Mouse (Mus musculus) common myeloid progenitor, adult 5-6 weeks (primary cell): ENCODE data around the gene Gpr68. TPM values are rescaled to one million over a fixed set of nuclear protein-coding genes. Genes with fewer than 3 reads are reported as not detected.
A peak's percentile ranks its signal among the peaks of the same experiment; 100 is the strongest.

Source experiments
- ATAC-seq: replicated peaks from 2 replicates; pipeline ENCODE4 v1.8.0; 2016; ENCODE audit warnings: low read depth, mild to moderate bottlenecking, moderate TSS enrichment, inconsistent platforms; ENCODE audit not compliant: poor library complexity, severe bottlenecking
- total RNA-seq: library from RNA; stranded (forward); fragments of 200-1000, 187-1606 nt; gene quantifications from 2 replicates; pipeline ENCODE4 v1.2.3, GENCODE M21; 2017

Gpr68 gene
- total RNA-seq = not detected in 2 replicates

- ATAC-seq = peak; percentile 37
Measured at GRCm38 (mm10) chr12:100907598-100908297, at the start of gene Gpr68. Gene Gpr68, minus strand, starts transcription at chr12:100908198.

GRCm38 (mm10) chr12:100957257-100957656 is 49.3 kb upstream of the Gpr68 start:
- no peak for ATAC-seq

- no peak for ATAC-seq
Measured at GRCm38 (mm10) chr12:100956825-100957224, 48.8 kb upstream of the Gpr68 start.

- ATAC-seq = peak; percentile 24; the same call in 1 of the 2 replicates
Measured at GRCm38 (mm10) chr12:100956028-100956427, 48.0 kb upstream of the Gpr68 start.

- no peak for ATAC-seq
Measured at GRCm38 (mm10) chr12:100953926-100954325, 45.9 kb upstream of the Gpr68 start.

- ATAC-seq = peak; percentile 86
Measured at GRCm38 (mm10) chr12:100952193-100952931, 44.4 kb upstream of the Gpr68 start.

GRCm38 (mm10) chr12:100949146-100949545 is 41.1 kb upstream of the Gpr68 start:
- no peak for ATAC-seq

GRCm38 (mm10) chr12:100948021-100948420 is 40.0 kb upstream of the Gpr68 start:
- no peak for ATAC-seq

- ATAC-seq = no peak
Measured at GRCm38 (mm10) chr12:100945948-100946347, 38.0 kb upstream of the Gpr68 start.

- no peak for ATAC-seq
Measured at GRCm38 (mm10) chr12:100945501-100945900, 37.5 kb upstream of the Gpr68 start.

- ATAC-seq = no peak
Measured at GRCm38 (mm10) chr12:100944921-100945336, 36.9 kb upstream of the Gpr68 start.

- no peak for ATAC-seq
Measured at GRCm38 (mm10) chr12:100943146-100943545, 35.1 kb upstream of the Gpr68 start.

- ATAC-seq = no peak
Measured at GRCm38 (mm10) chr12:100941361-100941760, 33.4 kb upstream of the Gpr68 start.

- no peak for ATAC-seq
Measured at GRCm38 (mm10) chr12:100937441-100938360, 29.7 kb upstream of the Gpr68 start.

- ATAC-seq = no peak
Measured at GRCm38 (mm10) chr12:100936737-100937136, 28.7 kb upstream of the Gpr68 start.

GRCm38 (mm10) chr12:100936116-100936515 is 28.1 kb upstream of the Gpr68 start:
- peak; percentile 93 for ATAC-seq

GRCm38 (mm10) chr12:100934796-100935195 is 26.8 kb upstream of the Gpr68 start:
- no peak for ATAC-seq

GRCm38 (mm10) chr12:100931653-100932052 is 23.7 kb upstream of the Gpr68 start:
- no peak for ATAC-seq

- no peak for ATAC-seq
Measured at GRCm38 (mm10) chr12:100928286-100928685, 20.3 kb upstream of the Gpr68 start.
